Mouse (Mus musculus) small intestine, adult 2 months (tissue): ENCODE measurements around the gene Dcdc2b. TPM values are rescaled to one million over a fixed set of nuclear protein-coding genes. Genes with fewer than 3 reads are reported as not detected.

Source experiments
- H3K27ac ChIP-seq: fragments of 200-500 bp; 2 replicates; pipeline ENCODE4 v1.5.1; 2012; ENCODE audit warnings: low read depth, low read length, control low read depth, inconsistent platforms; ENCODE audit not compliant: insufficient read depth
- H3K27me3 ChIP-seq: fragments of 200-500 bp; 2 replicates; pipeline ENCODE4 v1.6.1; 2012; ENCODE audit warnings: mild to moderate bottlenecking, moderate library complexity, low read length, inconsistent platforms; ENCODE audit not compliant: control insufficient read depth, insufficient read depth
- H3K36me3 ChIP-seq: fragments of 200-500 bp; 2 replicates; pipeline ENCODE4 v1.6.1; 2012; ENCODE audit warnings: mild to moderate bottlenecking, low read length, control low read depth, inconsistent platforms; ENCODE audit not compliant: control insufficient read depth, insufficient read depth
- H3K4me1 ChIP-seq: fragments of 200-500 bp; 2 replicates; pipeline ENCODE4 v1.6.1; 2012; ENCODE audit warnings: low read length, inconsistent platforms, mixed read lengths; ENCODE audit not compliant: control insufficient read depth, insufficient read depth, insufficient read length
- H3K4me3 ChIP-seq: fragments of 200-500 bp; 2 replicates; pipeline ENCODE4 v1.5.1; 2012; ENCODE audit warnings: low read depth, mild to moderate bottlenecking, control low read depth, inconsistent platforms, low read length, moderate library complexity
- CTCF ChIP-seq: fragments of 200-500 bp; IDR thresholded peaks from 2 replicates; pipeline ENCODE4 v1.5.1; 2012; ENCODE audit warnings: low read depth, mild to moderate bottlenecking, control low read depth, inconsistent platforms, low read length, moderate library complexity, mixed read lengths; ENCODE audit not compliant: insufficient replicate concordance, insufficient read length; ENCODE audit errors: extremely low read depth
- POLR2A ChIP-seq: fragments of 200-500 bp; IDR thresholded peaks from 2 replicates; pipeline ENCODE4 v1.6.1; 2012; ENCODE audit warnings: low read depth, mild to moderate bottlenecking, control low read depth, inconsistent platforms, low read length, moderate library complexity
- WGBS: fragments of 180-500 bp; shearing (Covaris S2); methylation state at CpG from one replicate; pipeline ENCODE4 v1.1.7; 2018; 5-methylcytosine and 5-hydroxymethylcytosine counted together
- polyA plus RNA-seq: library from polyadenylated mRNA; depleted of rRNA; stranded (reverse); fragments of >200 nt; gene quantifications from 2 replicates; pipeline ENCODE4 v1.2.3, GENCODE M21; 2012; rRNA removed

The Dcdc2b gene
- polyA plus RNA-seq, 1 experiment: 1.6 TPM

DNA sequence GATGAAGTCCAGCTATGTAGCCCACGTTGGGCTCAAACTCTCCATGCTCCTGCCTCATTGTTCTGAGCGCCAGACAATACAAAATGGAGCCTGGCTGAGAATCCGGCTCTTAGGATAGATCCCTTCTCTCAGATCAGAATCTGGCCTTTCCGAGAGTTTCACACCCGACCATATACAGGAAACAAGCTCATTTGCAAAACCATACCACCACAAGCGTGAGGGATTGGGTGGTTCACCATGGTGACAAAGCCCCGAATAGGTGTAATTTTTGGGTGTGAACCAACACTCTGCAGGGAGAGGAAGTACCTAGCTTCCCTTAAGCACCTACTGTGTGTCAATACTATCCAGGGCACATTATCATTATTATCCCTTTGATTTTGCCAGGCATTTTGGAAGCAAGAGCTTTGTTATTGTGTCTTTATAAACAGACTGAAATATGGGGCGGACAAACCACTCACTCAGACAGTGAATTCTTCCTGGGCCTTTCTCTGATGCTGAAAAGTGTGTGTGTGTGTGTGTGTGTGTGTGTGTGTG, 42.4 kb downstream of the Dcdc2b start:
- no peaks in the 10 kb centered on the region for H3K27me3 ChIP-seq
- 71% methylated on average over 8 of the region's 8 CpGs for WGBS
- no peak overlapping the region; the same call in 1 of the 2 replicates for H3K4me3 ChIP-seq
- peak overlapping the region; percentile 28; the same call in 1 of the 2 replicates for H3K27ac ChIP-seq
- H3K36me3 ChIP-seq: no peaks in the 10 kb centered on the region
- TF ChIP-seq POLR2A (no peak), CTCF (no peak)
- no peaks in the 10 kb centered on the region for H3K4me1 ChIP-seq

DNA sequence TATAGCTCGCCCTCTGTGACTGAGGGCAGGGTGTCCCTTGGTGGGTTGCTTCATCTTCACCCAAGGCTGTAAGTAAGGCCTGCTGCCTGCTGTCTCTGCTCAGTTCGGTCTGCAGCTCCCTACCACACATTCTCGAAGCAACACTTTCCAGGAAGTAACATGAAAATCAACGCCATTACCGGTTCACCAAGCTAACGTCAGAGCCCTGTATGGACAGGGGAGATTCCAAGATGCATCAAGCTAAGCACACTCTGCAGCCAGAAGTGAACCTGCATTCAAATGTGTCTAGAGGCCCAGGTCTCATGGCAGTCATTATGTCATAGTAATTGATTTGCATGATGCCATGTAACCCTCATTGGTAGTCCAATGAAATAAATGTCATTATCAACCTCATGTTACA, 44.0 kb downstream of the Dcdc2b start:
- Histone ChIP-seq H3K36me3 (no peaks in the 10 kb centered on the region), H3K27me3 (no peaks in the 10 kb centered on the region), H3K27ac (no peak overlapping the region), H3K4me3 (no peak overlapping the region), H3K4me1 (no peaks in the 10 kb centered on the region)
- TF ChIP-seq POLR2A (no peak), CTCF (no peak)
- 73% methylated on average over 6 of the region's 6 CpGs for WGBS

- Histone ChIP-seq H3K4me3 (no peak overlapping the region), H3K36me3 (no peaks in the 10 kb centered on the region), H3K27me3 (no peaks in the 10 kb centered on the region), H3K27ac (no peak overlapping the region), H3K4me1 (peaks cover 6% of the 10 kb centered on the region; the same call in 1 of the 2 replicates)
- 88% methylated on average over 7 of the region's 7 CpGs for WGBS
- no peak for TF ChIP-seq POLR2A
- no peak for TF ChIP-seq CTCF
Observed at GRCm38 (mm10) chr4:129568366-129568765, 45.7 kb downstream of the Dcdc2b start.

GRCm38 (mm10) chr4:129565139-129565538, 48.9 kb downstream of the Dcdc2b start:
- Histone ChIP-seq H3K27ac (no peak overlapping the region), H3K36me3 (no peaks in the 10 kb centered on the region), H3K4me3 (no peak overlapping the region), H3K27me3 (no peaks in the 10 kb centered on the region), H3K4me1 (peaks cover 6% of the 10 kb centered on the region; the same call in 1 of the 2 replicates)
- TF ChIP-seq POLR2A (no peak), CTCF (no peak)
- 64% methylated on average over 6 of the region's 6 CpGs for WGBS

GRCm38 (mm10) chr4:129563718-129564117, 50.3 kb downstream of the Dcdc2b start:
- no peak overlapping the region for H3K4me3 ChIP-seq
- peaks cover 6% of the 10 kb centered on the region; the same call in 1 of the 2 replicates for H3K4me1 ChIP-seq
- WGBS: 28% methylated on average over 8 of the region's 8 CpGs
- TF ChIP-seq CTCF: no peak
- no peak for TF ChIP-seq POLR2A
- no peaks in the 10 kb centered on the region for H3K27me3 ChIP-seq
- H3K36me3 ChIP-seq: no peaks in the 10 kb centered on the region
- no peak overlapping the region for H3K27ac ChIP-seq

DNA sequence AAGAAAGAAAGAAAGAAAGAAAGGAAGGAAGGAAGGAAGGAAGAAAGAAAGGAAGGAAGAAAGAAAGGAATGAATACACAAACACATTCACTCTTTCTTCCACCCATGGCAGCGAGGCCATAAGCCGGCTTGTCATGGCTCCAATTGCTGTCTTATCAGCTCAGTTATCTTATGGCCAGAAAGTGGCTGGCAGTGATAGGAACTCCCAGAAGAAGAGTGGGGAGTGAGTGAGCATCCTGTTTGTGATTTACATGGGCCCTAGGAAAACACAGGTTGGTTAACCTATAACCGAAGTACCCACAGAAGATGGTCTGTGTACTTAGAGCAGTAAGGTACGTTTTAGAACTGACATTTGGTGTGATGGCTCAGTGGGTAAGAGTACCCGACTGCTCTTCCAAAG, 52.9 kb downstream of the Dcdc2b start:
- Histone ChIP-seq H3K4me1 (peaks cover 11% of the 10 kb centered on the region; the same call in 1 of the 2 replicates), H3K36me3 (no peaks in the 10 kb centered on the region), H3K4me3 (no peak overlapping the region), H3K27ac (no peak overlapping the region), H3K27me3 (no peaks in the 10 kb centered on the region)
- TF ChIP-seq CTCF: no peak
- TF ChIP-seq POLR2A: no peak
- 54% methylated on average over 5 of the region's 5 CpGs for WGBS

Other genes starting within 250 kb of the Dcdc2b start
- gene Zbtb8a, start 236.1 kb downstream of the Dcdc2b start, polyA plus RNA-seq: 2.3 and 5.0 TPM in 2 replicates
- gene Zbtb8b, start 173.4 kb downstream of the Dcdc2b start, polyA plus RNA-seq: 0.05 TPM in 1 of 2 replicates, not detected in the other
- 13.9 and 24.5 TPM in 2 replicates for gene Bsdc1, start 152.7 kb downstream of the Dcdc2b start, polyA plus RNA-seq
- gene Tssk3, start 123.2 kb downstream of the Dcdc2b start, polyA plus RNA-seq: not detected in 2 replicates
- gene Fam229a, start 123.1 kb downstream of the Dcdc2b start, polyA plus RNA-seq: not detected in 2 replicates
- 7.7 and 37.3 TPM in 2 replicates for gene Marcksl1, start 100.7 kb downstream of the Dcdc2b start, polyA plus RNA-seq
- 13.7 and 31.1 TPM in 2 replicates for gene Hdac1, start 71.5 kb downstream of the Dcdc2b start, polyA plus RNA-seq
- 8.3 and 15.0 TPM in 2 replicates for gene Lck, start 40.6 kb downstream of the Dcdc2b start, polyA plus RNA-seq
- 0.65 and 1.3 TPM in 2 replicates for gene Fam167b, start 35.7 kb downstream of the Dcdc2b start, polyA plus RNA-seq
- 171 and 202 TPM in 2 replicates for gene Eif3i, start 13.6 kb downstream of the Dcdc2b start, polyA plus RNA-seq
- 77.1 and 132 TPM in 2 replicates for gene Tmem234, start 13.6 kb downstream of the Dcdc2b start, polyA plus RNA-seq
- 11.9 and 17.0 TPM in 2 replicates for gene Iqcc, start 4.8 kb upstream of the Dcdc2b start, polyA plus RNA-seq
- gene Ccdc28b, start 9.7 kb upstream of the Dcdc2b start, polyA plus RNA-seq: 5.2 and 7.2 TPM in 2 replicates
- gene Txlna, start 26.8 kb upstream of the Dcdc2b start, polyA plus RNA-seq: 8.1 and 11.4 TPM in 2 replicates
- 8.5 and 10.9 TPM in 2 replicates for gene Kpna6, start 58.5 kb upstream of the Dcdc2b start, polyA plus RNA-seq
- gene Tmem39b, start 82.6 kb upstream of the Dcdc2b start, polyA plus RNA-seq: 11.2 and 21.4 TPM in 2 replicates
- 29.4 and 58.7 TPM in 2 replicates for gene Khdrbs1, start 128.0 kb upstream of the Dcdc2b start, polyA plus RNA-seq
- gene Ptp4a2, start 197.0 kb upstream of the Dcdc2b start, polyA plus RNA-seq: 8.9 and 21.1 TPM in 2 replicates